Mouse (Mus musculus): ENCODE measurements around the gene Shkbp1. TPM values are rescaled to one million over a fixed set of nuclear protein-coding genes. Genes with fewer than 3 reads are reported as not detected.

The Shkbp1 gene
- polyA plus RNA-seq, 1 experiment from 2014 or later: 68.6 TPM

DNA sequence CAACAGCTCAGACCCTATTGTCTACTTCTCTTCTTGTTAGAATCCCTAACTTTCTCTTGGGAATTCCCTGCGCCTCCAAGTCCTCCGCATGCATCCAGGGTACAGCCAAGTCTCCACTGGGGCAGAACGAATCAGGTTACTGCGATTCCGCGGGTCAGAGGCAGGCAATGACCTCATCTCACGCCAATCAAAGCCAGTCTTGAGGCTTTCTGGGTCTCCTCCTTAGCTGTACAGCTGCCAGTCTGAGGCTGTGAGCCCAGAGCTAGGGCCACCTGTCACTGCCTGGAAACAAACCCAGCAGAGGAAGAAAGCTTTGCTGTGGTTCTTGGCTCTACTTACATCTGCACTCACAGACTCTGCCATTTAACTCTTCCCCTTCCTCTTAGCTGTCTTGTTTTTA is 39.9 kb downstream of the Shkbp1 start:
- Histone ChIP-seq H3K9me3 (peaks cover 13% of the 10 kb centered on the region), H3K4me1 (0 out of 2 replicates have a peak, but pooled peaks cover 2% of the 10 kb centered on the region), H3K9ac (no peak overlapping the region), H3K27ac (no peak overlapping the region), H3K36me3 (no peaks in the 10 kb centered on the region), H3K27me3 (replicated peaks) (no peaks in the 10 kb centered on the region; the same call in 1 of the 2 replicates), H3K4me2 (replicated peaks) (no peak overlapping the region), H3K4me3 (no peak overlapping the region)
- WGBS: 33% methylated on average over 7 of the region's 7 CpGs
- ATAC-seq (ENCODE audit: low FRiP score, low read depth): no peak

DNA sequence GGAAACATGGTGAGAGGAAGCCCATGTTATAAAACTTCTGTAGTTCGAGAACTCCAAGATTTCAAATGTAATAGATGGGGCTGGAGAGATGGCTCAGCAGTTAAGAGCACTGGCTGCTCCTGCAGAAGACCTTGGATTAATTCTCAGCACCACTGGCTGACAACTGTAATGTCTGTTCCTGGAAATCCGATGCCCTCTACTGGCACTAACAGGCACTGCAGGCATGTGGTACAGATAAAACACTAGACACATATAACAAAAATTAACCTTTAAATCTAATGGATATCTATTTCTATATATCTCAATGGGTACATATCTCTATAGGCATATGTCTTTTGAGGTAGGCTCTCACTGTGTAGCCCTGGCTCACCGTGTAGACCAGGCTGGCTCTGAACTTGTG is 41.4 kb downstream of the Shkbp1 start:
- no peak overlapping the region for H3K9ac ChIP-seq
- H3K27me3 ChIP-seq (replicated peaks): peaks cover 11% of the 10 kb centered on the region
- H3K4me1 ChIP-seq: peaks cover 9% of the 10 kb centered on the region; the same call in 1 of the 2 replicates
- H3K36me3 ChIP-seq: no peaks in the 10 kb centered on the region
- no peak overlapping the region for H3K4me2 ChIP-seq (replicated peaks)
- H3K9me3 ChIP-seq: peaks cover 13% of the 10 kb centered on the region
- WGBS: 94% methylated on average over 3 of the region's 3 CpGs
- H3K4me3 ChIP-seq: no peak overlapping the region
- H3K27ac ChIP-seq: no peak overlapping the region
- ATAC-seq (ENCODE audit: low FRiP score, low read depth): no peak

GRCm38 (mm10) chr7:27311651-27312284 is 44.1 kb downstream of the Shkbp1 start:
- no peak for ATAC-seq (ENCODE audit: low FRiP score, low read depth)
- H3K4me3 ChIP-seq: no peak overlapping the region
- no peak overlapping the region for H3K4me2 ChIP-seq (replicated peaks)
- WGBS: 89% methylated on average over 12 of the region's 12 CpGs
- peaks cover 11% of the 10 kb centered on the region; the same call in 1 of the 2 replicates for H3K4me1 ChIP-seq
- H3K9ac ChIP-seq: no peak overlapping the region
- H3K27ac ChIP-seq: no peak overlapping the region
- H3K9me3 ChIP-seq: peaks cover 13% of the 10 kb centered on the region
- peaks cover 18% of the 10 kb centered on the region for H3K27me3 ChIP-seq (replicated peaks)
- H3K36me3 ChIP-seq: no peaks in the 10 kb centered on the region

DNA sequence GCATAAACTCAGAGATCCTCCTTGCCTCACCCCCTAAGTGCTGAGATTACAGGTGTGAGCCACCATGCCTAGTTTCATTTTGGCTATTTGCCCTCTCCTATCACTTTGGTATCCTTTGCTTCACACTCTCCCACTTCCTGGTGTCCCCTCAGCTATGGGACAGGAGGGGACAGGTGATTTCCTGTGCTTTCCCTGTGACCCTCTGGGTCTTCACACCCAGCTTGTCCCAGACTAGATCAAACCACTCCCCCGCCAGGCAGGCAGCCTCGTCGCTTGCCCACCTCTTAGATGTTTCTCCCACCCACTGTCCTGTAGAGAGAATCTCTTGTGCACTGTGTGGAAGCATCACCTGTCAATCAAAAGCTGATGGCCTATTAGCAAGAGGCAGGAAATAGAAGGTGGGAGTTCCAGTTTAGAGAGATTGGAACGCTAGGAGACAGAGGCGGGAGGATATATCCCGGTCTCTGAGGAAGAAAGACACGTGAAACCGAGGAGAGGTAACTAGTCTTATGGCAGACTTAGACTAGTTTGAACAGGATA is 44.8 kb downstream of the Shkbp1 start:
- Histone ChIP-seq H3K9ac (no peak overlapping the region), H3K36me3 (no peaks in the 10 kb centered on the region), H3K4me1 (peaks cover 11% of the 10 kb centered on the region; the same call in 1 of the 2 replicates), H3K27ac (no peak overlapping the region), H3K27me3 (replicated peaks) (peaks cover 18% of the 10 kb centered on the region), H3K9me3 (peaks cover 13% of the 10 kb centered on the region), H3K4me3 (no peak overlapping the region), H3K4me2 (replicated peaks) (no peak overlapping the region)
- ATAC-seq (ENCODE audit: low FRiP score, low read depth): no peak
- 32% methylated on average over 8 of the region's 8 CpGs for WGBS

- H3K4me2 ChIP-seq (replicated peaks): peak overlapping the region; percentile 54
- H3K27ac ChIP-seq: no peak overlapping the region
- H3K4me3 ChIP-seq: peak overlapping the region; percentile 22
- peak; percentile 30; the same call in 1 of the 2 replicates for ATAC-seq (ENCODE audit: low FRiP score, low read depth)
- WGBS: 3% methylated on average over 17 of the region's 17 CpGs
- peaks cover 9% of the 10 kb centered on the region; the same call in 1 of the 2 replicates for H3K4me1 ChIP-seq
- H3K9me3 ChIP-seq: peaks cover 13% of the 10 kb centered on the region
- peak overlapping the region; percentile 22; the same call in 1 of the 2 replicates for H3K9ac ChIP-seq
- H3K36me3 ChIP-seq: no peaks in the 10 kb centered on the region
- H3K27me3 ChIP-seq (replicated peaks): peaks cover 18% of the 10 kb centered on the region
Measured at GRCm38 (mm10) chr7:27310306-27310705, 45.5 kb downstream of the Shkbp1 start.

DNA sequence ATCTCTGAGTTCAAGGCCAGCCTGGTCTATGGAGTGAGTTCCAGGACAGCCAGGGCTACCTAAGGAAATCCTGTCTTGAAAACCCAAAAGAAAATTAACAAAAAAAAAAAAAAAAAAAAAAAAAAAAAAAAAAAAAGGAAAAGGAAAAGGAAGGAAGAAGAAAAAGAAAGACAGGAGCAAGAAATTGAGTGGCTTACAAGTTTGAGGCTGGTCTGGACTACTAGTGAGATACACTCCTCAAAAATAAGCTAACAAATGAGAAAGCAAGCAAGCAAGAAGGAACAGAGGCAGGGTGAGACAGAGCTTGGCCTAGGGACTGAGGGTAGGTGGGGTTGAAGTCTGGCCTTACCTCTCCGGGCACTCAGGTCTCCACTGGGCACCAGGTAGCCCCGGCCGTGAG is 46.0 kb downstream of the Shkbp1 start:
- H3K4me1 ChIP-seq: peaks cover 9% of the 10 kb centered on the region; the same call in 1 of the 2 replicates
- no peaks in the 10 kb centered on the region for H3K36me3 ChIP-seq
- H3K27me3 ChIP-seq (replicated peaks): peaks cover 18% of the 10 kb centered on the region
- peaks cover 13% of the 10 kb centered on the region for H3K9me3 ChIP-seq
- no peak overlapping the region for H3K4me3 ChIP-seq
- H3K27ac ChIP-seq: no peak overlapping the region
- ATAC-seq (ENCODE audit: low FRiP score, low read depth): no peak
- 32% methylated on average over 3 of the region's 3 CpGs for WGBS
- no peak overlapping the region for H3K9ac ChIP-seq
- peak overlapping the region; percentile 54; the same call in 1 of the 2 replicates for H3K4me2 ChIP-seq (replicated peaks)

DNA sequence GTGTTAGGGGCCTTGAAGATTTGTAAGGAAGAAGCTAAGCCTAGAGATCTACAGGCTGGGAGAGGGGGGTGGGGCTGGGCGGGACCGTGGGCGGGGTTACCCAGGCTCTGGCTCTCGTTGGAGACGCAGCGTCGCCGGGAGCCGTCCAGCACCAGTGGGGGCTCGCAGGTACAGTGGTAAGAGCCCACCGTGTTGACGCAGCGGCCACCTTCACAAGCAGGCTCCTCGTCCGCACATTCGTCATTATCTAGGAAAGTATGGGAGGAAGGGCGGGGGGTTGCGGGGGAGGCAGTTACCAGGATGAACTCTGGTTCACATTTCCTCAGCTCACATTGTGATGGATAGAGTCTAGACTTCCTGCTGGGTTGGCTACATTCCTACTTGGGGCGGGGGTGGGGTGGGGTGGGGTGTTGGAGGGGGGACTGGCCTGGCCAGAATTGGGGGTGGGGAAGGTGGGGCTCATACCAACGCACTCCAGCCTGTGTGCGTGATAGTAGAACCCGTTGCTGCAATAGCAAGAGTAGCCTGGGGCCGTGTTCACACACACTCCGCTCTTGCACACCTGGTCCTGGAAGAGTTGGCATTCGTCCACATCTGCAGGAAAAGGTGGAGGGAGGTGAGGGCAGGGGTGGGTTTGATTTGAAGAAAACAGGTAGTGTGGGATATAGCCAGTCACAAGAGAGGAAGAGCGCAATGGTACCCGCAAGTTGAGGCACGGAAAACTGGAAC is 46.8 kb downstream of the Shkbp1 start:
- Histone ChIP-seq H3K9ac (0 out of 2 replicates have a peak overlapping the region, but pooled peaks have one; percentile 35), H3K27me3 (replicated peaks) (peaks cover 18% of the 10 kb centered on the region), H3K27ac (no peak overlapping the region), H3K4me3 (peak overlapping the region; percentile 25), H3K4me2 (replicated peaks) (peak overlapping the region; percentile 59), H3K36me3 (no peaks in the 10 kb centered on the region), H3K9me3 (peaks cover 7% of the 10 kb centered on the region), H3K4me1 (peaks cover 9% of the 10 kb centered on the region; the same call in 1 of the 2 replicates)
- 10% methylated on average over 28 of the region's 28 CpGs for WGBS
- ATAC-seq (ENCODE audit: low FRiP score, low read depth): no peak

DNA sequence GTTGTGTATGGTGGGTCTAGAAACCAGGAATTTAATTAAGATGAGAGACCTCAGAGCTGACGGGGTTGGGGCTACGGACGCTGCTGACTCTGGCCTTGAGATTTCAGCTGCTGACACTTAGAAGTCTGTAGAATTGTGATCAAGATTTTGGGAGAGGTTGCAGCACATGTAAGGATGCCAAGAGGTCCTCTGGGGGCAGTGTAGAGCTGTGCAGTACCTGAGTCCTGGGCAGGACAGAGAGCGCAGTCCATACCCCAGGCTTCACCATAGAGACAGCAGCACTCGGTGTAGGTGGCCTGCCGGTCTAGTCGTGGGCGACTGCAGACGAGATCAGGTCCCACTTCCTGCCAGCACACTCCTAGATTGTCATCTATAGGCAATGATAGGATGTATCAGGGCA is 48.3 kb downstream of the Shkbp1 start:
- no peak overlapping the region for H3K4me3 ChIP-seq
- no peak overlapping the region for H3K9ac ChIP-seq
- H3K27ac ChIP-seq: no peak overlapping the region
- H3K36me3 ChIP-seq: no peaks in the 10 kb centered on the region
- H3K9me3 ChIP-seq: no peaks in the 10 kb centered on the region
- ATAC-seq (ENCODE audit: low FRiP score, low read depth): no peak
- peaks cover 18% of the 10 kb centered on the region for H3K27me3 ChIP-seq (replicated peaks)
- H3K4me2 ChIP-seq (replicated peaks): no peak overlapping the region
- WGBS: 68% methylated on average over 9 of the region's 9 CpGs
- peaks cover 9% of the 10 kb centered on the region; the same call in 1 of the 2 replicates for H3K4me1 ChIP-seq

DNA sequence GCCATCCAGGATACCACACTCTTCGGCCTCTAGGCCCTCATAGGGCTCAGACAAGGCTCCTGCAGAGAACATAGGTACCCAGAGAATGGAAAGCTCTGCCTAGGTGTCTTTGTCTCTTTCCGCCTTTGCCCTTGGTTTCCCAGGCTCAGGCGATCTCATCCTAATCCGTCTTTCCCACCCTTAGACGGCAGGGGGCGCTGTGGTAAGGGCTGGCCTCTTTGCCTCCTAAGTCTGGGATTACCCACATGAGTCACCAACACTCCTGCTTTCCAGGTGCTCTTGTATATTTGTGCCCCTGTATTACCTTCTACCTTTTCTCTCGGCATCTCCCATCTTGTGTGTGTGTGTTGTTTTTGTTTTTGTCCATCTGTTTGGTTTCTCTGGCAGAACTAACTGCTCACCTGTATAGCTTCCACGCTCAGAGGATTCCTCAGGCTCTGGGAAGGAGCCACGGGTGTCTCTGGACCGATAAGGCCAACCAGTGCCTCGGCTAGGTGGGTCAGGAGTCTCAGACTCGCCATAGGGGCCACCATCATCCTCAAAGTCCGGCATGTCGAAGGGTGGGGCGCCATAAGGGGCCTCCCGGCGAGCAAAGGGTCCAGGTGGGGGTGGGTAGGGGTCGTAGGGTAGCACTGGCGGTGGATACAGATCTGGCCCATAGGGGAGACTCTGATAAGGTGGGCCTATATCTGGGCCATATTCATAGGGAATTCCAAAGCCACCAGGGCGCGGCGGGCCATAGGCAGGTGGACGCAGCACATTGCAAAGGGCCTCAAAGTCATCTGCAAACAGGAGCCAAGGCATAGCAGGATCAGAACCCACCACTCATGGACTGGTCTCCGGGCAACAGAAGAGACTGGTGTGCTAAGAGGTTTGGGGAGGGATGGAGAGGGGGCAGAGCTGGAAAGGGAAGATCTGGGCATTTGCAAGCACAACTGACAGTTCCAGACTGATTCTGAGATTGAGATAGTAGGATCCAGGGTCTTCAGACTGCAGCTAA is 49.4 kb downstream of the Shkbp1 start:
- ATAC-seq (ENCODE audit: low FRiP score, low read depth): no peak
- 78% methylated on average over 24 of the region's 24 CpGs for WGBS
- Histone ChIP-seq H3K36me3 (no peaks in the 10 kb centered on the region), H3K4me1 (peaks cover 9% of the 10 kb centered on the region; the same call in 1 of the 2 replicates), H3K27ac (no peak overlapping the region), H3K4me2 (replicated peaks) (no peak overlapping the region), H3K9me3 (no peaks in the 10 kb centered on the region), H3K4me3 (no peak overlapping the region), H3K27me3 (replicated peaks) (peaks cover 18% of the 10 kb centered on the region), H3K9ac (no peak overlapping the region)

- no peak overlapping the region for H3K27ac ChIP-seq
- no peak overlapping the region for H3K4me2 ChIP-seq (replicated peaks)
- H3K9ac ChIP-seq: no peak overlapping the region
- no peak for ATAC-seq (ENCODE audit: low FRiP score, low read depth)
- no peaks in the 10 kb centered on the region for H3K9me3 ChIP-seq
- H3K4me3 ChIP-seq: no peak overlapping the region
- 0 out of 2 replicates have a peak, but pooled peaks cover 4% of the 10 kb centered on the region for H3K4me1 ChIP-seq
- H3K27me3 ChIP-seq (replicated peaks): peaks cover 14% of the 10 kb centered on the region
- WGBS: 87% methylated on average over 17 of the region's 17 CpGs
- no peaks in the 10 kb centered on the region for H3K36me3 ChIP-seq
Measured at GRCm38 (mm10) chr7:27305091-27305730, 50.6 kb downstream of the Shkbp1 start.

- no peaks in the 10 kb centered on the region for H3K36me3 ChIP-seq
- 0 out of 2 replicates have a peak, but pooled peaks have one; percentile 13 for ATAC-seq (ENCODE audit: low FRiP score, low read depth)
- no peaks in the 10 kb centered on the region; the same call in 1 of the 2 replicates for H3K27me3 ChIP-seq (replicated peaks)
- no peak overlapping the region for H3K4me2 ChIP-seq (replicated peaks)
- H3K4me1 ChIP-seq: no peaks in the 10 kb centered on the region
- H3K27ac ChIP-seq: no peak overlapping the region
- no peaks in the 10 kb centered on the region for H3K9me3 ChIP-seq
- H3K9ac ChIP-seq: no peak overlapping the region
- H3K4me3 ChIP-seq: no peak overlapping the region
- 10% methylated on average over 11 of the region's 11 CpGs for WGBS
Measured at GRCm38 (mm10) chr7:27302172-27302571, 53.6 kb downstream of the Shkbp1 start.
